Mouse (Mus musculus) liver, embryonic 15.5 days (tissue): Measurements from ENCODE around the gene Dtl. TPM values are rescaled to one million over a fixed set of nuclear protein-coding genes. Genes with fewer than 3 reads are reported as not detected.

Experiments
- ATAC-seq: fragments of 200-750 bp; cut with Nextera tagmentation; 2 replicates; pipeline ENCODE4 v1.8.0; 2017; ENCODE audit warnings: moderate number of reproducible peaks, mild to moderate bottlenecking, moderate library complexity; ENCODE audit not compliant: insufficient read depth
- H3K27ac ChIP-seq: fragments of 300-500 bp; sonication (generic); replicated peaks from 2 replicates; pipeline ENCODE4 v1.5.1; 2015; ENCODE audit warnings: mild to moderate bottlenecking, inconsistent platforms
- H3K27me3 ChIP-seq: fragments of 300-500 bp; sonication (generic); 2 replicates; pipeline ENCODE4 v1.6.1; 2015; ENCODE audit warnings: mild to moderate bottlenecking, inconsistent platforms
- H3K36me3 ChIP-seq: fragments of 300-500 bp; sonication (generic); replicated peaks from 2 replicates; pipeline ENCODE4 v1.6.1; 2015; ENCODE audit warnings: moderate library complexity, mild to moderate bottlenecking, inconsistent platforms
- H3K4me1 ChIP-seq: fragments of 300-500 bp; sonication (generic); replicated peaks from 2 replicates; pipeline ENCODE4 v1.6.1; 2015; ENCODE audit warnings: inconsistent platforms
- H3K4me2 ChIP-seq: fragments of 300-500 bp; sonication (generic); 2 replicates; pipeline ENCODE4 v1.6.1; 2015; ENCODE audit warnings: moderate library complexity, mild to moderate bottlenecking, inconsistent platforms
- H3K4me3 ChIP-seq: fragments of 300-500 bp; sonication (generic); replicated peaks from 2 replicates; pipeline ENCODE4 v1.5.1; 2015; ENCODE audit warnings: mild to moderate bottlenecking, inconsistent platforms
- H3K9ac ChIP-seq: fragments of 300-500 bp; sonication (generic); 2 replicates; pipeline ENCODE4 v1.6.1; 2015; ENCODE audit warnings: moderate library complexity, mild to moderate bottlenecking, inconsistent platforms
- H3K9me3 ChIP-seq: fragments of 300-500 bp; sonication (generic); replicated peaks from 2 replicates; pipeline ENCODE4 v1.6.1; 2016; ENCODE audit warnings: inconsistent platforms
- WGBS: fragments of 180-500 bp; shearing (Covaris S2); methylation state at CpG from one replicate; pipeline ENCODE4 v1.1.7; 2015; ENCODE audit warnings: mixed read lengths; ENCODE audit not compliant: insufficient replicate concordance; 5-methylcytosine and 5-hydroxymethylcytosine counted together
- polyA plus RNA-seq: library from polyadenylated mRNA; unstranded; fragments of >200 nt; fragmentation: Nextera tagmentation; extraction: Ambion mirVana; gene quantifications from 2 replicates; pipeline ENCODE4 v1.2.1, GENCODE M21; 2015

Gene Dtl
- polyA plus RNA-seq, 1 experiment from 2014 or later: 29.5 TPM

DNA sequence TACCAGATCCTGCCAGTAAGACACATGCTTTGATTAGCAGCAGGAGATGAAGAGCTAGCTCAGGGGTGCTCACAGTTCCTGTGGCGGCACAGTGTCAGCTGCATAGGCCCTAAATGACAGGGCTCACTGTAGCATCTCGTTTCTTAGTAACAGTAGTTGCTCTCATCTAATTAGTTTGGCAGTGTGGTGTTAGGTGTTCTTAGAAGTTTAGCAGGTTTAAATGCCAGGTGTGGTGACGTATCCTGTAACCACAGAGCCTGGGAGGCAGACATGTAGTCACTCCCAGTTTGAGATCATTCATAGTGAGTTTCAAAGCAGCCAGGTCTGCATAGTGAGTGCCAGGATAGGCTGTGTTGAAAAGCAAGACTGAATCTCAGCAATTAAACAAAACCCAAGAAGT, 4.2 kb upstream of the Dtl start:
- Histone ChIP-seq H3K4me3 (no peak overlapping the region), H3K9me3 (no peaks in the 10 kb centered on the region), H3K36me3 (peaks cover 39% of the 10 kb centered on the region), H3K4me2 (no peak overlapping the region), H3K4me1 (peaks cover 22% of the 10 kb centered on the region), H3K9ac (no peak overlapping the region), H3K27ac (no peak overlapping the region), H3K27me3 (no peaks in the 10 kb centered on the region)
- WGBS: 82% methylated on average over 3 of the region's 3 CpGs
- no peak for ATAC-seq

GRCm38 (mm10) chr1:191574871-191575457, 380 bp downstream of the Dtl start:
- Histone ChIP-seq H3K27ac (peak overlapping the region; percentile 79), H3K9me3 (no peaks in the 10 kb centered on the region), H3K4me3 (peak overlapping the region; percentile 76), H3K36me3 (peaks cover 23% of the 10 kb centered on the region), H3K4me1 (peaks cover 40% of the 10 kb centered on the region), H3K27me3 (no peaks in the 10 kb centered on the region), H3K4me2 (peak overlapping the region; percentile 83), H3K9ac (peak overlapping the region; percentile 80)
- under 1% methylated on average over 52 of the region's 52 CpGs for WGBS
- ATAC-seq: peak; percentile 26

DNA sequence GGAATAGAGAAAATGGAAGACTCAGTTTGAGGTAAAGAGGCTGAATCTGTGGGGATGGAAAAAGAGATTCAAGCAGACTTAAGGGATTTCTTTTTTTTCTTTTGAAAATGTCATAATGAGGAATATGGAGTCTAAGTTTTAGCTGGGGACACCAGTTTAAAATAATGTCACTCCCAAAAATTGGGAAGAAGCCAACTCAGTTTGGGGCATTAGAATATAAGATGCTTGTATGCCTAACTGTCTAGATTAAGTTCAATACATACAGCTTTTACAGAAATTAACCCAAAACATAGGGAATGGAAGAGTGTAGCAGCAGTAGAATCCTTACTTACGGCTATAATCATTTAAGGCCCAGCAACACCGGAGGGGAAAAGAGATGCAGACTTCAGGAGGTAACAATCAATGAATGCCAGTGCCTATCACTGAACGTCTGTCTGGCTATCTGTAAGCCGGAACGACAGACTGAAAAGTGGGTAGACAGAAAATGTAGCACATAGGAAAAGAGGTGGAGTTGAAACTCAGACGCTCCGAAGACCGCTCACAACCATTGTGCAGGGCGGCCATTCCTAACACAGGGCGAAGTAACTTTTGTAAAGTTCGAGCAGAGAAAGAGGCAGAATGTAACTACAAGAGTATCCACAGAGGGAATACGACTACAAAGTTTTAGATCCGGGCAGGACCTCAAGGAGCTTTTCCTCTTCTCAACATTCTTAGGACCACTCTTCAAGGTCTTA, 1.3 kb downstream of the Dtl start:
- peak overlapping the region; percentile 79 for H3K27ac ChIP-seq
- H3K4me1 ChIP-seq: peaks cover 40% of the 10 kb centered on the region
- peak overlapping the region; percentile 76 for H3K4me3 ChIP-seq

DNA sequence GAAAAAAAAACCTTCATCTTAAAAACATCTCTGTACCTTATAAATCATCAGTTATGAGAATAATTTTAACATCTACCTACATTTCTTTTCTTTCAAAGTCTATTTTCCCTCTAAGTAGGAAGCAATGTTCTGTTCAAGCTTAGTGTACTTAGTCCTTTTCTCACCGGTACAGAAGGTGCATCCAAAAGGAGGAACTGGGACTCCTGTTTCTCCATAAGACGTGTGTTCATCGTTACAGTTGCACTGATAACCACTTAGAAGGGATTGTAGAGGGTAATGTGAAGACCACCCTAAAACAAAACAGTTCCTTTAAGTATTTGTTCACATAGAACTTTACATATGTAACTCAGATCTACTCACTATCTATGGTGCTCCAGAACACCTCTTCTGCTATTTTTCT, 4.9 kb downstream of the Dtl start:
- H3K9ac ChIP-seq: no peak overlapping the region
- no peak overlapping the region for H3K4me3 ChIP-seq
- peaks cover 48% of the 10 kb centered on the region for H3K36me3 ChIP-seq
- H3K4me2 ChIP-seq: no peak overlapping the region
- 51% methylated on average over 3 of the region's 3 CpGs for WGBS
- H3K9me3 ChIP-seq: no peaks in the 10 kb centered on the region
- no peaks in the 10 kb centered on the region for H3K27me3 ChIP-seq
- ATAC-seq: no peak
- H3K4me1 ChIP-seq: peaks cover 19% of the 10 kb centered on the region
- H3K27ac ChIP-seq: no peak overlapping the region

More for the DNA sequence above, 1.3 kb downstream of the Dtl start:
- no peak for ATAC-seq
- Histone ChIP-seq H3K9me3 (no peaks in the 10 kb centered on the region), H3K4me2 (peak overlapping the region; percentile 83), H3K9ac (peak overlapping the region; percentile 80), H3K27me3 (no peaks in the 10 kb centered on the region), H3K36me3 (peaks cover 25% of the 10 kb centered on the region)
- under 1% methylated on average over 13 of the region's 13 CpGs for WGBS

DNA sequence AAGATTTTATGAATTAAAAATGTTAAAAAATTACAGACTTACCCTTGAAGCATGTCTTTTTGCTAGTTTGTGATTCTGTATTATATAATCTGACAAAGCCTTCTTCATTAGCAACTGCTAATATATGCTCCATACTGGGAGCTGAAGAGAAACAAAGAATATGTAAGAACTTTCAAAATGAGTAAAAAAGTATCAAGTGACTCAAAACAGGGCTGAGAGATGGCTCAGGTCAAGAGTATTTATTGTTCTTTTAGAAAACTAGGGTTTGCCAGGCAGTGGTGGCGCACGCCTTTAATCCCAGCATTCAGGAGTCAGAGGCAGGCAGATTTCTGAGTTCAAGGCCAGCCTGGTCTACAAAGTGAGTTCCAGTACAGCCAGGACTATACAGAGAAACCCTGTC, 5.7 kb downstream of the Dtl start:
- Histone ChIP-seq H3K9me3 (no peaks in the 10 kb centered on the region), H3K4me3 (no peak overlapping the region), H3K4me2 (no peak overlapping the region), H3K27ac (no peak overlapping the region), H3K9ac (no peak overlapping the region), H3K27me3 (no peaks in the 10 kb centered on the region), H3K36me3 (peaks cover 56% of the 10 kb centered on the region), H3K4me1 (peaks cover 18% of the 10 kb centered on the region)
- no peak for ATAC-seq
- 95% methylated on average over 2 of the region's 2 CpGs for WGBS

DNA sequence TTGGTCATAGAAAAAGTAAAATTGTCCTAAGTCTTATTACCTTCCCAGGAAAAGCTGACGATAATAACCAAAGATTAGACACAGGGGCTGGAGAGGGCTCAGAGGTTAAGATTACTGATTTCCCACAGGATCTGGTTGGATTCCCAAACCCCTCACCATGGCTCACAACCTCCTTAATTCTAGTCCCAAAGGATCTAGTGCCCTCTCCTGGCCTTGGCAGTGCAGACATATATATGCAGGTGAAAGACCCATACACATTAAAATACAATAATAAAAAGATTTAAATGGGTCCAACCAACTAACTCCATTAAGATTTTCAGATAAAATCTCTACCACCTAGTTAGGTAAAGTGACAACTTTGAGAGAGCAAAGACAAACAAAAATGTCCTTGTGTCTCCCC, 7.5 kb downstream of the Dtl start:
- whole genome bisulfite sequencing: 62% methylated on average over 1 of the region's 1 CpGs
- Histone ChIP-seq H3K27ac (no peak overlapping the region), H3K36me3 (peaks cover 69% of the 10 kb centered on the region), H3K4me1 (peaks cover 12% of the 10 kb centered on the region), H3K9me3 (no peaks in the 10 kb centered on the region), H3K27me3 (no peaks in the 10 kb centered on the region), H3K4me2 (no peak overlapping the region), H3K9ac (no peak overlapping the region), H3K4me3 (no peak overlapping the region)
- ATAC-seq: no peak

DNA sequence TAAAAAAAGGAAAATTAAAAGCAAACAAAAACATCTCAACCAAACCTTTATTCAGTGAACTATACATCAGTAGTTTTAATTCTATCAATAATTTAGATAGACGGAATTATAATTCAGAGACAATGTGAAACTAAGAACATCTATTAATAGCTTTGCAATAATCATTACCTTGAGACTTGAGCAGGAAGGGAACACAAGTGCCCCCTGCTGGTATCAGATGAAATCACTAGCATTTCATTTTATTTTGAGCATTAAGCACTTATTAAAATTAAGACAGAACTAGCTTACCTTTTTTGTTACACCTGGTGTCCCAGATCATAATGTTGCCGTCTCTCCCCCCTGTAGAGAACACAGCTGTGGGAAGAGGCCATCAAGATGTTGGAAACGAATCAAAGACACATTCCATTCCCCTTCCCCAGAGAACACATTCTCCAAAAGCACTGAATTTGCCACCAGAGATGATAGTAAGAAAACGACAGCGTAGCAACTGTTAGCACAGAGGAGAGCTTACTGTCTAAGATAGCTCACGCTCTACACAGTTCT, 12.4 kb downstream of the Dtl start:
- WGBS: 60% methylated on average over 6 of the region's 6 CpGs
- Histone ChIP-seq H3K4me2 (no peak overlapping the region), H3K9ac (no peak overlapping the region), H3K27me3 (no peaks in the 10 kb centered on the region), H3K4me3 (no peak overlapping the region), H3K27ac (no peak overlapping the region), H3K9me3 (no peaks in the 10 kb centered on the region), H3K36me3 (peaks cover 76% of the 10 kb centered on the region), H3K4me1 (no peaks in the 10 kb centered on the region)
- no peak for ATAC-seq

- H3K4me3 ChIP-seq: no peak overlapping the region
- H3K9me3 ChIP-seq: no peaks in the 10 kb centered on the region
- H3K4me2 ChIP-seq: no peak overlapping the region
- 70% methylated on average over 5 of the region's 5 CpGs for WGBS
- H3K36me3 ChIP-seq: peaks cover 80% of the 10 kb centered on the region
- no peak overlapping the region for H3K27ac ChIP-seq
- no peak overlapping the region for H3K9ac ChIP-seq
- no peaks in the 10 kb centered on the region for H3K4me1 ChIP-seq
- no peaks in the 10 kb centered on the region for H3K27me3 ChIP-seq
- ATAC-seq: no peak
These were observed 15.6 kb downstream of the Dtl start for GRCm38 (mm10) chr1:191559779-191560178.

GRCm38 (mm10) chr1:191557109-191557508, 18.2 kb downstream of the Dtl start:
- Histone ChIP-seq H3K36me3 (peaks cover 85% of the 10 kb centered on the region), H3K27me3 (no peaks in the 10 kb centered on the region), H3K9me3 (no peaks in the 10 kb centered on the region), H3K9ac (no peak overlapping the region), H3K4me3 (no peak overlapping the region), H3K27ac (no peak overlapping the region), H3K4me2 (no peak overlapping the region), H3K4me1 (no peaks in the 10 kb centered on the region)
- ATAC-seq: no peak; the same call in 1 of the 2 replicates
- WGBS: 77% methylated on average over 8 of the region's 8 CpGs

- Histone ChIP-seq H3K4me1 (no peaks in the 10 kb centered on the region), H3K4me3 (no peak overlapping the region), H3K27ac (no peak overlapping the region), H3K4me2 (no peak overlapping the region), H3K9me3 (no peaks in the 10 kb centered on the region), H3K36me3 (peaks cover 77% of the 10 kb centered on the region), H3K9ac (no peak overlapping the region), H3K27me3 (no peaks in the 10 kb centered on the region)
- no peak for ATAC-seq
- 79% methylated on average over 4 of the region's 4 CpGs for WGBS
These were observed 24.6 kb downstream of the Dtl start for GRCm38 (mm10) chr1:191550786-191551185.

GRCm38 (mm10) chr1:191543747-191544146, 31.6 kb downstream of the Dtl start:
- ATAC-seq: no peak
- no peak overlapping the region for H3K9ac ChIP-seq
- no peaks in the 10 kb centered on the region for H3K4me1 ChIP-seq
- no peaks in the 10 kb centered on the region for H3K9me3 ChIP-seq
- H3K27me3 ChIP-seq: no peaks in the 10 kb centered on the region
- no peak overlapping the region for H3K4me3 ChIP-seq
- no peak overlapping the region for H3K4me2 ChIP-seq
- WGBS: 57% methylated on average over 3 of the region's 3 CpGs
- H3K27ac ChIP-seq: no peak overlapping the region
- H3K36me3 ChIP-seq: peaks cover 95% of the 10 kb centered on the region
